Mouse (Mus musculus): ENCODE results near the gene Rab1b. TPM values are rescaled to one million over a fixed set of nuclear protein-coding genes. Genes with fewer than 3 reads are reported as not detected.
"Not testable (repeated sequence)": the region's sequence is repeated elsewhere in the genome, so short reads cannot be mapped to it uniquely, and the experiment has no call there.

Gene Rab1b
- polyA plus RNA-seq, 1 experiment = 16.9 TPM

- Histone ChIP-seq H3K4me3 (replicated peaks) (no peak overlapping the region), H3K4me1 (ENCODE audit: control insufficient read depth) (peaks cover 49% of the 10 kb centered on the region), H3K9me3 (ENCODE audit: control insufficient read depth, low read length) (no peaks in the 10 kb centered on the region), H3K27me3 (ENCODE audit: control insufficient read depth) (peaks cover 35% of the 10 kb centered on the region), H3K36me3 (ENCODE audit: control insufficient read depth) (peaks cover 39% of the 10 kb centered on the region)
- TF ChIP-seq GATA1 (IDR thresholded peaks at IDR 0.05; ENCODE audit: low read length) (no peak), TAL1 (IDR thresholded peaks at IDR 0.05; ENCODE audit: low read length) (no peak)
Measured at GRCm38 (mm10) chr19:5093481-5094242, 13.2 kb downstream of the Rab1b start.

DNA sequence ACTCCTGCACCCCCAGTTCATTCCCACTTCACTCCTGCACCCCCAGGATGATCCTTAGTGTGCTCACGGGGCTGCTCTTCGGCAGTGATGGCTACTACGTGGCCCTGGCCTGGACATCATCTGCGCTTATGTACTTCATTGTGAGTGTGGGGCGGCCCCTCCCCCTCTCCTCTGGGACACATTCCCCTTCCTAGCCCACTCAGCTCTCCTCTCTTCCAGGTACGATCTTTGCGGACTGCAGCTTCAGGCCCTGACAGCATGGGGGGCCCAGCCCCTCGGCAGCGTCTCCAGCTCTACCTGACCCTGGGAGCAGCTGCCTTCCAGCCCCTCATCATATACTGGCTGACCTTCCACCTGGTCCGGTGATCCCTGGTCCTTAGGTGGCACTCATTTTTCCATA is 14.8 kb downstream of the Rab1b start:
- Histone ChIP-seq H3K4me1 (ENCODE audit: control insufficient read depth) (peaks cover 49% of the 10 kb centered on the region), H3K36me3 (ENCODE audit: control insufficient read depth) (peaks cover 39% of the 10 kb centered on the region), H3K4me3 (replicated peaks) (no peak overlapping the region), H3K27me3 (ENCODE audit: control insufficient read depth) (peaks cover 33% of the 10 kb centered on the region), H3K9me3 (ENCODE audit: control insufficient read depth, low read length) (no peaks in the 10 kb centered on the region)
- TF ChIP-seq GATA1 (IDR thresholded peaks at IDR 0.05; ENCODE audit: low read length) (no peak), TAL1 (IDR thresholded peaks at IDR 0.05; ENCODE audit: low read length) (no peak)

- TF ChIP-seq TAL1 (IDR thresholded peaks at IDR 0.05; ENCODE audit: low read length) (no peak), GATA1 (IDR thresholded peaks at IDR 0.05; ENCODE audit: low read length) (no peak)
- Histone ChIP-seq H3K4me1 (ENCODE audit: control insufficient read depth) (peaks cover 51% of the 10 kb centered on the region), H3K4me3 (replicated peaks) (peak overlapping the region; percentile 76)
Measured at GRCm38 (mm10) chr19:5089324-5089723, 17.5 kb downstream of the Rab1b start.

DNA sequence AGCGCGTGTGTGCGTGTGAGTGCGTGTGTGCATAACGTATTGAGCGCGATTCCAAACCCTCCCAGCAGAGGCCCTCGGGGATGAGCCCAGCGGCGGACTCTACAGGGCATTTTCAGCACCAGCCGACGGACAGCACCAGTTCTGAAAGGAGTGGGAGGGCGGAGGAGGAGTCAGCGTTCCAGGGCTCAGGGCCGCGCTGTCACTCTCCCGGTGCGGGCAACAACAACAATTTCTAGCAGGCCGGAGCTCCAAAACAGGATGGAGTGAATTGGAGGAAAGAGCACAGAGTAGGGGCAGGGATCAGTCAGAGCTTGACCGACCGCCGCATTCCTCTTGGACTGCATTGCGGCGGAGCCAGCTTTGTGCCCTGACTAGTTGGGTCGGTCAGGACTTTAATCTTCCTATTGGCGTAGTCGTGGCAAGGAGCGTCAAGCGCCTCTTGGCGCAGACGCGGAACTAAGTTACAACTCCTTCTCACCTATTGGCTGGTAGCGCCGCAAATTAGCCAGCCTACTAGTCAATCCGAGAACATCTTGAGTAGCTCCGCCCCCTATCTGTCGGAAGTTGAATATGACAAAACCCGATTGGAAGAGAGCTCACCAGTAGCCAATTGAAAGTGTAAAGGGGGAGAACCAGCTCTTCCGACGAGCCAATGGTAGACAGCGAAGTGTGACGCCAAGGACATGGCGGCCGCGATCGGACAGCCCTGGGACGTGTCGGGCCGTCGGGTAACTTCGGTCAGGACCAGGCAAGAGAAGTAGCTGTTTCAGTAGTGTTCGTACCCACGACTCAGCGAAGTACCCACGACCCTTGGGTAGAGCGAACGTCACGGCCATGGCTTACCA is 18.8 kb downstream of the Rab1b start, which contains the start of gene Yif1a:
Gene Yif1a, plus strand, starts transcription at position 655 of the 845 bp plus-strand sequence.
- H3K9me3 ChIP-seq (ENCODE audit: control insufficient read depth, low read length) = peaks cover 4% of the 10 kb centered on the region; the same call in 1 of the 2 replicates
- H3K4me1 ChIP-seq (ENCODE audit: control insufficient read depth) = peaks cover 42% of the 10 kb centered on the region
- H3K4me3 ChIP-seq (replicated peaks) = peak within 1 kb of the TSS; percentile 76
- no peak for TF ChIP-seq TAL1 (IDR thresholded peaks at IDR 0.05; ENCODE audit: low read length)
- TF ChIP-seq GATA1 (IDR thresholded peaks at IDR 0.05; ENCODE audit: low read length) = no peak
- peaks cover 34% of the 10 kb centered on the region for H3K36me3 ChIP-seq (ENCODE audit: control insufficient read depth)
- peaks cover 44% of the 10 kb centered on the region for H3K27me3 ChIP-seq (ENCODE audit: control insufficient read depth)

More at GRCm38 (mm10) chr19:5089324-5089723, 17.5 kb downstream of the Rab1b start:
- Histone ChIP-seq H3K27me3 (ENCODE audit: control insufficient read depth) (peaks cover 33% of the 10 kb centered on the region), H3K36me3 (ENCODE audit: control insufficient read depth) (peaks cover 39% of the 10 kb centered on the region), H3K9me3 (ENCODE audit: control insufficient read depth, low read length) (peaks cover 4% of the 10 kb centered on the region; the same call in 1 of the 2 replicates)

- Histone ChIP-seq H3K4me1 (ENCODE audit: control insufficient read depth) (peaks cover 42% of the 10 kb centered on the region), H3K36me3 (ENCODE audit: control insufficient read depth) (peaks cover 19% of the 10 kb centered on the region), H3K27me3 (ENCODE audit: control insufficient read depth) (peaks cover 60% of the 10 kb centered on the region)
- not testable (repeated sequence) for H3K9me3 ChIP-seq (ENCODE audit: control insufficient read depth, low read length); H3K4me3 ChIP-seq (replicated peaks)
Measured at GRCm38 (mm10) chr19:5086533-5086932, 20.3 kb downstream of the Rab1b start.

- H3K27me3 ChIP-seq (ENCODE audit: control insufficient read depth) = peaks cover 72% of the 10 kb centered on the region
- peaks cover 6% of the 10 kb centered on the region for H3K36me3 ChIP-seq (ENCODE audit: control insufficient read depth)
- H3K4me3 ChIP-seq (replicated peaks) = peak within 1 kb of the TSS; percentile 56
- H3K9me3 ChIP-seq (ENCODE audit: control insufficient read depth, low read length) = peaks cover 4% of the 10 kb centered on the region; the same call in 1 of the 2 replicates
- peaks cover 42% of the 10 kb centered on the region for H3K4me1 ChIP-seq (ENCODE audit: control insufficient read depth)
- TF ChIP-seq TAL1 (IDR thresholded peaks at IDR 0.05; ENCODE audit: low read length) (no peak), GATA1 (IDR thresholded peaks at IDR 0.05; ENCODE audit: low read length) (no peak)
Measured at GRCm38 (mm10) chr19:5085145-5085863, 21.6 kb downstream of the Rab1b start, which contains the start of gene Tmem151a. Tmem151a (minus strand) TSS chr19:5085531.

DNA sequence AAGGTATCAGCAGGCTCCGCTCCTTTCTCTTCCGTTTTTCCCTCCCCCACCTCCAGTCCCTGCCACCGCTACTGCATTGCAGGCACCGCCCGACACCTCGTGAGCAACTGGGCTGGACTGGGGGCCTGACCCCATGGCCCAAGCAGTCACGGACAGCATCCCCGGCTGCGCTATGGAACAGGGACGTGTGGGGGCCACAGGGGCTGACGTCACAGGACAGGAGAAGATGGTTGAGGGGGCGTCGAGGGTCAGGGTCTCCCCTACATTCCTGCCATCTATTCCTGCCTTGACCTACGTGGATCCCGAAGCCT is 22.1 kb downstream of the Rab1b start:
- TF ChIP-seq TAL1 (IDR thresholded peaks at IDR 0.05; ENCODE audit: low read length) (no peak), GATA1 (IDR thresholded peaks at IDR 0.05; ENCODE audit: low read length) (no peak)
- Histone ChIP-seq H3K4me1 (ENCODE audit: control insufficient read depth) (peaks cover 41% of the 10 kb centered on the region), H3K9me3 (ENCODE audit: control insufficient read depth, low read length) (peaks cover 4% of the 10 kb centered on the region; the same call in 1 of the 2 replicates), H3K4me3 (replicated peaks) (peak overlapping the region; percentile 56), H3K36me3 (ENCODE audit: control insufficient read depth) (peaks cover 4% of the 10 kb centered on the region), H3K27me3 (ENCODE audit: control insufficient read depth) (peaks cover 78% of the 10 kb centered on the region)

GRCm38 (mm10) chr19:5083961-5084833 is 22.7 kb downstream of the Rab1b start:
- TF ChIP-seq GATA1 (IDR thresholded peaks at IDR 0.05; ENCODE audit: low read length) = no peak
- no peak for TF ChIP-seq TAL1 (IDR thresholded peaks at IDR 0.05; ENCODE audit: low read length)
- no peaks in the 10 kb centered on the region for H3K36me3 ChIP-seq (ENCODE audit: control insufficient read depth)
- H3K9me3 ChIP-seq (ENCODE audit: control insufficient read depth, low read length) = peaks cover 4% of the 10 kb centered on the region; the same call in 1 of the 2 replicates
- peaks cover 81% of the 10 kb centered on the region for H3K27me3 ChIP-seq (ENCODE audit: control insufficient read depth)
- no peak overlapping the region for H3K4me3 ChIP-seq (replicated peaks)
- H3K4me1 ChIP-seq (ENCODE audit: control insufficient read depth) = peaks cover 35% of the 10 kb centered on the region

All from erythroblast, embryonic 14.5 days (primary cell).